Mouse (Mus musculus) neural tube, embryonic 13.5 days (tissue): ENCODE results near the gene Ccdc40. TPM values are rescaled to one million over a fixed set of nuclear protein-coding genes. Genes with fewer than 3 reads are reported as not detected.

Source experiments
- ATAC-seq: fragments of 200-750 bp; cut with Nextera tagmentation; 2 replicates; pipeline ENCODE4 v1.8.0; 2017; ENCODE audit warnings: low read depth, mild to moderate bottlenecking, moderate TSS enrichment, moderate library complexity
- H3K27ac ChIP-seq: fragments of 300-500 bp; sonication (generic); replicated peaks from 2 replicates; pipeline ENCODE4 v1.5.1; 2015; ENCODE audit warnings: moderate library complexity, mild to moderate bottlenecking, inconsistent platforms
- H3K27me3 ChIP-seq: fragments of 300-500 bp; sonication (generic); 2 replicates; pipeline ENCODE4 v1.6.1; 2015; ENCODE audit warnings: mild to moderate bottlenecking, inconsistent platforms
- H3K36me3 ChIP-seq: fragments of 300-500 bp; sonication (generic); 2 replicates; pipeline ENCODE4 v1.6.1; 2015; ENCODE audit warnings: mild to moderate bottlenecking, inconsistent platforms
- H3K4me1 ChIP-seq: fragments of 300-500 bp; sonication (generic); replicated peaks from 2 replicates; pipeline ENCODE4 v1.6.1; 2015; ENCODE audit warnings: inconsistent platforms
- H3K4me2 ChIP-seq: fragments of 300-500 bp; sonication (generic); 2 replicates; pipeline ENCODE4 v1.6.1; 2015; ENCODE audit warnings: inconsistent platforms, mild to moderate bottlenecking, moderate library complexity
- H3K4me3 ChIP-seq: fragments of 300-500 bp; sonication (generic); 2 replicates; pipeline ENCODE4 v1.5.1; 2015; ENCODE audit warnings: mild to moderate bottlenecking, inconsistent platforms
- H3K9ac ChIP-seq: fragments of 300-500 bp; sonication (generic); 2 replicates; pipeline ENCODE4 v1.6.1; 2015; ENCODE audit warnings: moderate library complexity, mild to moderate bottlenecking, inconsistent platforms
- H3K9me3 ChIP-seq: fragments of 300-500 bp; sonication (generic); 2 replicates; pipeline ENCODE4 v1.6.1; 2016; ENCODE audit warnings: inconsistent platforms
- WGBS: fragments of 180-500 bp; shearing (Covaris S2); methylation state at CpG from one replicate; pipeline ENCODE4 v1.1.7; 2015; 5-methylcytosine and 5-hydroxymethylcytosine counted together
- polyA plus RNA-seq: library from polyadenylated mRNA; unstranded; fragments of >200 nt; fragmentation: Nextera tagmentation; extraction: Ambion mirVana; gene quantifications from 2 replicates; pipeline ENCODE4 v1.2.1, GENCODE M21; 2015

Ccdc40 gene
- 15.7 and 15.8 TPM in 2 replicates for polyA plus RNA-seq

DNA sequence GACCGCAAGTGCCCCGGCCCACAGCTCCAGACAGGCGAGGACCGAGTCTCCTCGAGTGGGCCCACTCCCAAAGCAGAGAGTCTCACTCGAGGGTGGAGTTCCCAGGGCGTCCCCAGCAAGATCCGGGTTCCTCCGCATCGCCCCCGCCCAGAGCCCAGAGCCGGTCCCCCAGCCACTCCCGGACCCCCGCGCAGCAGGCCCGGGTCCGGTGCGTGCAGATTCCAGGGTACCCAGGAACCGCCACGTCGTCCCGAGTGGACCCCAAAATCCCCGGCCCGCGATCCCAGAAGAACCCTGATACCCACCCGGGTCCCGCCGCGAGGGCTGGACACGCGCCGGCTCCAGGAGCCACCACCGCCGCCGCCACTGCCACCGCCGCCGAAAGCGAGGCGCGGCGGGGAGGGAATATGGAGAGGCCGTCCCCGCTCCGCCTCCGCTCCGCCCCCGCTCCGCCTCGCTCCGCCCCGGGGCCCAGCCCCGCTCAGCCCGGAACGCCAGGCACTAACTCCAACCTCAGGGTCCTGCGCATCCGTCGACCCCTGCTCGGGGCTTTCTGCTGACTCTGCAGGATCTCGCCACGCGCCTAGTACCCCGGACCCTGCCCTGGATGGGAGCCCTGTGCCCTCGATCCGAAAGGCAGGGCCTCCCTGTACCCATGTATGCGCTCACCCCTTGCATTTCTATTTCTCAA lies at the start of gene Ccdc40, which contains the start of gene Tbc1d16:
Ccdc40 (plus strand) TSS at position 482 of the 691 bp plus-strand sequence.
Tbc1d16 (minus strand) TSS at position 409 of the 691 bp plus-strand sequence.
- H3K36me3 ChIP-seq = peaks cover 14% of the 10 kb centered on the region; the same call in 1 of the 2 replicates
- H3K27me3 ChIP-seq = no peaks in the 10 kb centered on the region
- H3K9me3 ChIP-seq = no peaks in the 10 kb centered on the region
- peak within 1 kb of the TSS; percentile 99 for H3K4me2 ChIP-seq
- 1% methylated on average over 40 of the region's 66 CpGs for WGBS
- H3K4me3 ChIP-seq = peak within 1 kb of the TSS; percentile 74
- H3K9ac ChIP-seq = peak within 1 kb of the TSS; percentile 88
- peaks cover 72% of the 10 kb centered on the region for H3K4me1 ChIP-seq
- H3K27ac ChIP-seq = peak within 1 kb of the TSS; percentile 87
- ATAC-seq = peak; percentile 93

DNA sequence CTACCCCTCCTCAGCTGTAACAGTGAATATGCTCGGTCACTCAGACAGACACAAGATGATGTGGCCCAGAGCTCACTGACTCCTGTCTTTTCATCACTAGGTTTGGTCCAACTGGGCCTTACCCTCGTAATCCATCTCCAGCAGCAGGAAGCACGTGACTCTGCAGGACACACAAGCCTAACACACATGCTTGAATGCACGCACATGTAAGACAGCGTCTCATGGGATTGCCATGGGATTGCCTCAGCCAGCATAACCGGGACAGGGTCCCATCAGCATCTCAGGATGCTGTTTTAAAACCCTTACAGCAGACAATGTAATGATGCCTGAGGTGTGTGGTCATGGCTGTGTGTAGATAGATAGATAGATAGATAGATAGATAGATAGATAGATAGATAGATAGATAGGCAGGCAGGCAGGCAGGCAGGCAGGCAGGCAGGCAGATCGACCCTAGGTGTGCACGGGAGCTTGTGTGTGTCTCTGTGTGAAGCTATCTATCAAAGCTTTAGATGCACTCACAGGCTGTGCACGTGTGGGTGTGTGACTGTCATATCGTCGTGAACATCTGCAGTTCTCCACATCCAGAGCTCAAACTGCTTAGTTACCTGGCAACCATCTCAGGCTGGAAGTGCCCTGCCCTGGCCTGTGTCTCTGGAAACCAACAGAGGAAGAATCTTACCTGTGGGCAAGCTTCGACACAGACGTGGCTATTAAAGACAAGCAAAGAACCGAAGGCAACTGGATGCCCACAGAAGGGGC lies 47.4 kb upstream of the Ccdc40 start:
- H3K9me3 ChIP-seq = no peaks in the 10 kb centered on the region
- WGBS = 70% methylated on average over 14 of the region's 14 CpGs
- no peak for ATAC-seq
- H3K27ac ChIP-seq = peak overlapping the region; percentile 18; the same call in 1 of the 2 replicates
- peaks cover 78% of the 10 kb centered on the region for H3K4me1 ChIP-seq
- H3K4me2 ChIP-seq = no peak overlapping the region
- no peak overlapping the region for H3K4me3 ChIP-seq
- no peaks in the 10 kb centered on the region for H3K36me3 ChIP-seq
- H3K27me3 ChIP-seq = no peaks in the 10 kb centered on the region
- H3K9ac ChIP-seq = no peak overlapping the region

DNA sequence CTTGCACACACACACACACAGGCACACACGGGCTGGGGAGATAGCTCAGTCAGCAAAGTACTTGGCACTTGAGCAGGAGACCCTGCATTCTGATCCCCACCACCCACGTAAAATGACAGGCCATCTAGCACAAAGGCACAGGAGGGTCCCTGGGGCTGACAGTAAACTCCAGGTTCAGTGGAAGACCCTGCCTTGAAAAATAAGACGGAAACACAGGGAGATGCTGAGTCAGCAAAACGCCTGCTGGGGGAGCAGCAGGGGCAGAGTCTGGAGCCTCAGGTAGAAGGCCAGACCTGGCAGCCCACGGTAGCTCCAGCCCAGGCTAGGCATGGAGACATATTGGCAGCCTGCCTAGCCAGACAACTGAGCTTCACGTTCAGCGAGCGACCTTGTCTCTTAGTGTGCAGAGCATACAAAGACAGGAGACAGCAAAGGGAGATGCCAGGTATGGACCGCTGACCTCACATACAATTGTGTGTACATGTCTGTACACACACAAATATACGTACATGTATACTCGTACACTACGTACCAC lies 46.4 kb upstream of the Ccdc40 start:
- no peak overlapping the region for H3K4me2 ChIP-seq
- 78% methylated on average over 12 of the region's 12 CpGs for WGBS
- peak overlapping the region; percentile 34; the same call in 1 of the 2 replicates for H3K9ac ChIP-seq
- no peaks in the 10 kb centered on the region for H3K9me3 ChIP-seq
- no peak for ATAC-seq
- H3K36me3 ChIP-seq = no peaks in the 10 kb centered on the region
- peak overlapping the region; percentile 49; the same call in 1 of the 2 replicates for H3K27ac ChIP-seq
- no peak overlapping the region for H3K4me3 ChIP-seq
- no peaks in the 10 kb centered on the region for H3K27me3 ChIP-seq
- peaks cover 75% of the 10 kb centered on the region for H3K4me1 ChIP-seq

DNA sequence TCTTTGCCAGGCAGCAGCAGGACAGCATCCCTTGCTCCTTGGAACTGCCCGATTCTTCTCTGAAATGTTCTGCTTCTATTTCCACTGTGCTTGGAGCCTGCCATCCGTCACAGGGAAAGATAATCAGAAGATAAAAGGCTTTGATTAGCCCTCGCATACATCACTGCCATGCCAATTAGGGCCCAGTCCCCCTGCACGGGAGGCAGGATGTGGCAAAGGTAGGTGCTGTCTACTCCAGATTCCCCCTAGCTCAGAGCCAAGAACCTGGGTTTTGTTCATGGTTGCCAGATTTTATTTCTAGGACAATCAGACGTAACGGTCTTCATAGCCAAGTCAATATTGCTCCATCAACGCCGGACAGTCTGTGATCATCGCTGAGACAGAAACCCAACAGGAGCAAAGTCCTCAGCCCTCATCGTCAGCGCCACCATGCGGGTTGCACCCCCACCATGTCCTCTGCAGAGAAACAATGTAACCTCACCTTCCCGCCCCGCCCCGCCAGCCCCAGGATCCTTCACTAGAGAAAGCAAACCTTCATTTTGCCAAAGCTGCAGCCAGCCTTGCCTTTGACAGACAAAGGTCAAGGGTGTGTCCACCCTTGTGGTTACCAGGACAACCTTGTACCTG lies 44.6 kb upstream of the Ccdc40 start:
- Histone ChIP-seq H3K4me2 (no peak overlapping the region), H3K27ac (peak overlapping the region; percentile 43; the same call in 1 of the 2 replicates), H3K27me3 (no peaks in the 10 kb centered on the region), H3K9me3 (no peaks in the 10 kb centered on the region), H3K4me1 (peaks cover 75% of the 10 kb centered on the region), H3K36me3 (no peaks in the 10 kb centered on the region), H3K9ac (peak overlapping the region; percentile 27; the same call in 1 of the 2 replicates), H3K4me3 (no peak overlapping the region)
- no peak for ATAC-seq
- 65% methylated on average over 15 of the region's 15 CpGs for WGBS

DNA sequence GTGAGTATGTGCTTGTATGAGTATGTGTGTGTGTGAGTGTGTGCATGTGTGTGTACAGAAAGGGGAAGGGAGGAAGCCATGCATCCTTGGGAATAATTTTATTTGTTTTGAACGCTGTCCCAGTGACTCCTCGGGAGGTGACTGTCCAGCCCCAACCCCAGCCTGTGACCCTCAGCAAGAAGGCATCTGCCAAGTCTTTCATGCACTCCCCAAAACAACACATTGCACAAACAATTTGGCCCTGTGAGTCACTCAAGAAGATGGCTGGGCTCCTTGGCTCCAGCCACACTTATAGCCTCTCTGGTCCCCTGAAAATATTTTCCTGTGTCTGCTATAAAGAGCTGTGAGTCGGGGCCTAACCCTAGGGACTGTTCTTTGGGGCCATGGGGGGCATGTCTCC lies 42.0 kb upstream of the Ccdc40 start:
- H3K9me3 ChIP-seq = no peaks in the 10 kb centered on the region
- H3K27ac ChIP-seq = no peak overlapping the region
- no peaks in the 10 kb centered on the region for H3K36me3 ChIP-seq
- 64% methylated on average over 3 of the region's 3 CpGs for WGBS
- no peak overlapping the region for H3K4me2 ChIP-seq
- ATAC-seq = no peak
- H3K4me1 ChIP-seq = peaks cover 78% of the 10 kb centered on the region
- H3K4me3 ChIP-seq = no peak overlapping the region
- H3K27me3 ChIP-seq = no peaks in the 10 kb centered on the region
- no peak overlapping the region for H3K9ac ChIP-seq

DNA sequence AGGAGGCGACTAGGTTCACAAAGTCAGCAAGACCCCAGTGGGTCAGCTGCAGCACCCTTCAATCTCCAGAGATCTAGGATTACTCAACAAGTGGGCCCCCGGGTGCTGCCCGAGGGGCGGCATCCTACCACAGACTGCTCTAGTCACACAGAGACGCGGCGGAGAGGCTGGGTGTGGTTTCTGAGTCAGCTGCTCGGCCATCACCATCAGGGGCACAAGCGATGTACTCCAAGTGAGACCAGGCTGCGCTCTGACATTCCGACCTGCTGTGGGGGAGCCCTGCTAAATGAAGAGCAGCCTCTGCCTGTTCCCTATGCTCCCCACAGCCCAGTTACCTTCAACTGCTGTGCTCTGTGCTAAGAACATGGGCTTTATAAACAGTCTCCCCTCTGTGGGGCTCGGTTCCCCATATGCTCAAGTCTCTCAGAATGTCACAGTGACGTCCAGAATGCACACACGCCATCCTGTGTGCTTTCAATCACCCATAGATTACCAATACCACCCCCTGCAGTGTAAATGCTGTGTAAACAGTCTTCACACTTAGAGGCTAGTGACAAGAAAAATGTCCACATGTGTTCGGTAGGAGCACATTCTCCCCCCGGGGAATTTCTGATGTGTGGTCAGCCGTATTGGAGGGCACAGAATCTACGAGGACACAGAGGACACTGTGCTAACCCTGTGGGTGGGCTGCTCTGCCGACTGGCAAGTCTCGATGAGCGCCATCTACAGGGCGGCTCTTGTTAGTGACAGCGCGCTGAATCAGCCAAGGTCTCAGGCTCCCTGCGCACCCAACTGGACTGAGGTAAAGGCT lies 41.2 kb upstream of the Ccdc40 start:
- H3K9me3 ChIP-seq = no peaks in the 10 kb centered on the region
- H3K4me2 ChIP-seq = 0 out of 2 replicates have a peak overlapping the region, but pooled peaks have one; percentile 11
- H3K27ac ChIP-seq = 0 out of 2 replicates have a peak overlapping the region, but pooled peaks have one; percentile 15
- H3K9ac ChIP-seq = peak overlapping the region; percentile 12; the same call in 1 of the 2 replicates
- no peak overlapping the region for H3K4me3 ChIP-seq
- no peaks in the 10 kb centered on the region for H3K27me3 ChIP-seq
- 0 out of 2 replicates have a peak, but pooled peaks have one; percentile 10 for ATAC-seq
- no peaks in the 10 kb centered on the region for H3K36me3 ChIP-seq
- 42% methylated on average over 25 of the region's 25 CpGs for WGBS
- peaks cover 77% of the 10 kb centered on the region for H3K4me1 ChIP-seq

DNA sequence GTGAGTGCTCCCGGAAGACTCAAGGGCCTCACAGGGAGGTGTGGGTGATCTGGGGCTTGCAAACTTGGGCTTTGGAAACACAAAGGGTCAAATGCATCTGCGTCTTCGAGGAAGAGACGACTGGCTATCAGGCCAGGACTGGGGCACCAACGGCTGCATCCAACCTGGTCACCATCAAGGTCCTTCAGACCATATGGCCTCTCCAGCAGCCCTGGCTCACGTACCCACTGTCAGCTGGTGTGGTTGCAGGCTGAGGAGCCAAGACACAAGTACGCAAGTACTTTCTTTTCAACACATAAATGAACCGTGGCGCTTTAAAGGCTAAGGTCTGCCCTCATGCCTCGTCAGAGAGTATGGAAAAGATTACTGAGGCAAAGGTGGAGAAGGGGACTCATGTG lies 40.6 kb upstream of the Ccdc40 start:
- Histone ChIP-seq H3K27me3 (no peaks in the 10 kb centered on the region), H3K4me2 (0 out of 2 replicates have a peak overlapping the region, but pooled peaks have one; percentile 11), H3K4me1 (peaks cover 71% of the 10 kb centered on the region), H3K36me3 (no peaks in the 10 kb centered on the region), H3K27ac (0 out of 2 replicates have a peak overlapping the region, but pooled peaks have one; percentile 15), H3K9ac (0 out of 2 replicates have a peak overlapping the region, but pooled peaks have one; percentile 12), H3K4me3 (no peak overlapping the region), H3K9me3 (no peaks in the 10 kb centered on the region)
- ATAC-seq = no peak
- 55% methylated on average over 10 of the region's 10 CpGs for WGBS

DNA sequence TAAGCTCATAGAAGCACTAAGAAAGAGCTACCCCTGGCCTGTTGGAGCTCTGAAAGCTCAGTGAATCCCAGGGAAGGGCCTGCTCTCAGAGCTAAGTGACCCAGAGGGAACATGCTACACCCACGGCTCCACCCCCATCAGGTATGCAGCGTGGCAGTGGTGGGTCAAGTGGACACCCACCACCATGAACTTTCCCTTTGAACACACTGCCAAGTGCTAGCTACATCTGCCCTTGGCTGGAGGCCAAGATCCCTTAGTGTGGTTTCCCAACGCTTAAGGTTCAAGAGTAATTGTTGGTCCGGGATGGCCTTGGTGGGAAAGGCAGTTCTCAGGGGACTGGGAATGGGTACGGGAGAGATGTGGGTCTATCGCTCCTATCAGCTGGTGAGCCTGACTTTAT lies 40.0 kb upstream of the Ccdc40 start:
- WGBS = 57% methylated on average over 6 of the region's 6 CpGs
- Histone ChIP-seq H3K4me1 (peaks cover 65% of the 10 kb centered on the region), H3K27ac (no peak overlapping the region)

DNA sequence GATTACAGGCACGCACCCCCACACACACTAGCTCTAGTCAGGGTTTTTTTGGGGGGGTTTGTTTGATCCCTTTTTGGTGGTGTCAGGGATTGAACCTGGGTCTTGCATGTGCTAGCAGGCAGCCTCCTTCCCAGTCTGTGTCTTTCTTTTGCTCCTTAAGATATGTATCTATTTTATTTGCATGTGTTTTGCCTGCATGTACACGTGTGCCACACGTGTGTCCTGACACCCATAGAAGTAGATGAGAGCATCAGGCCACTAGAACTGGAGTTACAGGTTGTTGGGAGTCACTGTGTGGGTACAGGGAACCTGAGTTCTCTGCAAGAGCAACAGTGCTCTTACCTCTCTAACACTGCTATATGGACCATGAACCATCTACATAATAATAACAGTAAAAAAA lies 39.1 kb upstream of the Ccdc40 start:
- Histone ChIP-seq H3K4me2 (no peak overlapping the region), H3K27me3 (no peaks in the 10 kb centered on the region), H3K4me3 (no peak overlapping the region), H3K9ac (no peak overlapping the region), H3K9me3 (no peaks in the 10 kb centered on the region), H3K4me1 (peaks cover 56% of the 10 kb centered on the region), H3K27ac (no peak overlapping the region), H3K36me3 (no peaks in the 10 kb centered on the region)
- 95% methylated on average over 3 of the region's 3 CpGs for WGBS
- ATAC-seq = no peak

More for the DNA sequence above, 40.0 kb upstream of the Ccdc40 start:
- no peaks in the 10 kb centered on the region for H3K27me3 ChIP-seq
- no peak overlapping the region for H3K4me2 ChIP-seq
- no peak for ATAC-seq
- H3K4me3 ChIP-seq = no peak overlapping the region
- peak overlapping the region; percentile 12; the same call in 1 of the 2 replicates for H3K9ac ChIP-seq
- H3K36me3 ChIP-seq = no peaks in the 10 kb centered on the region
- no peaks in the 10 kb centered on the region for H3K9me3 ChIP-seq

DNA sequence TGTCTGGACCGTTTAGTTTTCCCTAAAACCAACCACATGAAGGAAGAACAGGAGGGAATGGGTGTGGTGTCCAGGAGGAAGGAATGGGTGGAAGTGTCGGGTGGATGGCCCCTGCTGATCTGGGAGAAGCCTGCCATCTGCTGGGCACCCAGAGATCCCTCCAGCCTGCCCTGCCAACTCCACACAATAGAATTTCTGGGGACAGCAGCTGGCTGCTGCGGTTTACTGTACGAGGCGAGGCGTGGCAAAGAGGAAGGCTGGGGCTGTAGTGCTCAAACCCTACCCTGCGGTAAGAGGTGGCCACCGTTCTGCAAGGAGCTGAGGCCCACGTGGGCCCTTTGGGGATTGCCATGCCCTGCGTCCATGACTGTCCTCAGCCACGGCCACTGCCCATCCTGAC lies 37.9 kb upstream of the Ccdc40 start:
- Histone ChIP-seq H3K9ac (peak overlapping the region; percentile 62), H3K27me3 (no peaks in the 10 kb centered on the region), H3K4me3 (no peak overlapping the region), H3K9me3 (no peaks in the 10 kb centered on the region), H3K36me3 (peaks cover 3% of the 10 kb centered on the region; the same call in 1 of the 2 replicates), H3K4me2 (no peak overlapping the region), H3K4me1 (peaks cover 61% of the 10 kb centered on the region), H3K27ac (peak overlapping the region; percentile 79)
- peak; percentile 69 for ATAC-seq
- 15% methylated on average over 11 of the region's 11 CpGs for WGBS

DNA sequence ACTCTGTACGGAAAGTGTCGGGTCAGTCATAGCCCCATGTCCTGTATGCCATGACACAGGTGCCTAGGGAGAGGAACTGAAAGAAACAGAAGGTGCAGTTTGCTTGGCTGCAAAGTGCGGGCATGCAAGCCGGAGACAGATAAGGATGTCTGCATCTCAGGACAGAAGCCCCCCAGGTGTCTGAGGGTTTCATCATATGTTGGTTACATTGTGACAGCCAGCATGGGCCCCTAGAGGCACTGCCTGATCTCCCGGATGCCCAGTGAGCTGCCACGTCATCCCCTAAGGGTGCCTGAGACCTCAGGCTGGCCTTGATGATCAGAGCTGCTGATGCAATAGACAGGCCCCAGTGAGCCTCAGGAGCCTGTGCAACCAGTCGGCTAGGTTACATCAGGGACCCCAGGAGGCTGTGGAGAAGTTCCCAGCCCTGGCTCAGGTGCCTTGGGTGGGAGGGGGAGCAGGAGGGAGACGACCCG lies 36.7 kb upstream of the Ccdc40 start:
- Histone ChIP-seq H3K4me3 (no peak overlapping the region), H3K9ac (0 out of 2 replicates have a peak overlapping the region, but pooled peaks have one; percentile 62), H3K27me3 (no peaks in the 10 kb centered on the region), H3K4me1 (peaks cover 61% of the 10 kb centered on the region), H3K9me3 (no peaks in the 10 kb centered on the region), H3K4me2 (no peak overlapping the region), H3K36me3 (peaks cover 8% of the 10 kb centered on the region; the same call in 1 of the 2 replicates), H3K27ac (no peak overlapping the region)
- WGBS = 81% methylated on average over 9 of the region's 9 CpGs
- ATAC-seq = no peak
